Mouse (Mus musculus) spleen, postnatal 10 days (tissue): ENCODE measurements around the gene Ptrhd1.
"Not testable (repeated sequence)": the region's sequence is repeated elsewhere in the genome, so short reads cannot be mapped to it uniquely, and the experiment has no call there.

ENCODE experiments used
- DNase-seq, 2 experiments: peaks; one replicate each; pipeline ENCODE4 v3.0.0; 2021 to 2022; ENCODE audit warnings: low spot score in 2 of 2

Gene Ptrhd1

GRCm38 (mm10) chr12:4233572-4234508 lies at the start of gene Ptrhd1, which contains the start of gene Cenpo:
TSS of gene Ptrhd1 (plus strand) at chr12:4234027.
TSS of gene Cenpo (minus strand) at chr12:4234294.
- peak; percentile 93 to 95 for DNase-seq

GRCm38 (mm10) chr12:4184648-4185047 lies 49.2 kb upstream of the Ptrhd1 start:
- DNase-seq: no peak

GRCm38 (mm10) chr12:4188171-4189059 lies 45.4 kb upstream of the Ptrhd1 start:
- DNase-seq: no peak

GRCm38 (mm10) chr12:4189060-4189447 lies 44.8 kb upstream of the Ptrhd1 start:
- peak in 1 of 2 experiments; percentile 45 for DNase-seq

- DNase-seq: no peak
Measured at GRCm38 (mm10) chr12:4192514-4192913, 41.3 kb upstream of the Ptrhd1 start.

- no peak for DNase-seq
Measured at GRCm38 (mm10) chr12:4193025-4193740, 40.6 kb upstream of the Ptrhd1 start.

- DNase-seq: no peak
Measured at GRCm38 (mm10) chr12:4194643-4195042, 39.2 kb upstream of the Ptrhd1 start.

GRCm38 (mm10) chr12:4198702-4199101 lies 35.1 kb upstream of the Ptrhd1 start:
- DNase-seq: no peak

- peak in 1 of 2 experiments; percentile 9 for DNase-seq
Measured at GRCm38 (mm10) chr12:4199271-4199670, 34.6 kb upstream of the Ptrhd1 start.

GRCm38 (mm10) chr12:4201454-4202200 lies 32.2 kb upstream of the Ptrhd1 start:
- DNase-seq: peak in 1 of 2 experiments; percentile 5

GRCm38 (mm10) chr12:4202206-4202605 lies 31.6 kb upstream of the Ptrhd1 start:
- DNase-seq: peak in 1 of 2 experiments; percentile 9

- no peak for DNase-seq
Measured at GRCm38 (mm10) chr12:4206106-4206505, 27.7 kb upstream of the Ptrhd1 start.

GRCm38 (mm10) chr12:4208405-4209133 lies 25.3 kb upstream of the Ptrhd1 start:
- DNase-seq: peak; percentile 19 to 66

- DNase-seq: no peak
Measured at GRCm38 (mm10) chr12:4209196-4209595, 24.6 kb upstream of the Ptrhd1 start.

GRCm38 (mm10) chr12:4211174-4211573 lies 22.7 kb upstream of the Ptrhd1 start:
- peak in 1 of 2 experiments; percentile 51 for DNase-seq

GRCm38 (mm10) chr12:4212908-4213307 lies 20.9 kb upstream of the Ptrhd1 start:
- no peak for DNase-seq

GRCm38 (mm10) chr12:4230156-4230555 lies 3.7 kb upstream of the Ptrhd1 start:
- no peak for DNase-seq

GRCm38 (mm10) chr12:4232777-4233176 lies 1.1 kb upstream of the Ptrhd1 start:
- no peak for DNase-seq

GRCm38 (mm10) chr12:4237481-4237880 lies 3.7 kb downstream of the Ptrhd1 start:
- no peak for DNase-seq

- not testable (repeated sequence) for DNase-seq
Measured at GRCm38 (mm10) chr12:4240281-4240680, 6.5 kb downstream of the Ptrhd1 start.
